Mouse (Mus musculus) intestine, embryonic 16.5 days (tissue): Measurements from ENCODE around the gene Eif4e1b. TPM values are rescaled to one million over a fixed set of nuclear protein-coding genes. Genes with fewer than 3 reads are reported as not detected.

Experiments used
- ATAC-seq: fragments of 200-750 bp; cut with Nextera tagmentation; 2 replicates; pipeline ENCODE4 v1.8.0; 2017; ENCODE audit warnings: moderate TSS enrichment, moderate library complexity
- H3K27ac ChIP-seq: fragments of 300-500 bp; sonication (generic); 2 replicates; pipeline ENCODE4 v1.5.1; 2014; ENCODE audit warnings: mild to moderate bottlenecking, low read length
- H3K27me3 ChIP-seq: fragments of 300-500 bp; sonication (generic); replicated peaks from 2 replicates; pipeline ENCODE4 v1.6.1; 2014; ENCODE audit warnings: low read length, control low read depth, mixed read lengths; ENCODE audit not compliant: control insufficient read depth, insufficient read depth
- H3K36me3 ChIP-seq: fragments of 300-500 bp; sonication (generic); 2 replicates; pipeline ENCODE4 v1.6.1; 2014; ENCODE audit warnings: low read length, control low read depth; ENCODE audit not compliant: control insufficient read depth, insufficient read depth
- H3K4me1 ChIP-seq: fragments of 300-500 bp; sonication (generic); 2 replicates; pipeline ENCODE4 v1.6.1; 2014; ENCODE audit warnings: low read length, control low read depth, mixed read lengths; ENCODE audit not compliant: control insufficient read depth, insufficient read depth
- H3K4me2 ChIP-seq: fragments of 300-500 bp; sonication (generic); 2 replicates; pipeline ENCODE4 v1.6.1; 2014; ENCODE audit warnings: low read depth, low read length, control low read depth
- H3K4me3 ChIP-seq: fragments of 300-500 bp; sonication (generic); 2 replicates; pipeline ENCODE4 v1.5.1; 2014; ENCODE audit warnings: mild to moderate bottlenecking, low read length
- H3K9ac ChIP-seq: fragments of 300-500 bp; sonication (generic); 2 replicates; pipeline ENCODE4 v1.6.1; 2014; ENCODE audit warnings: low read depth, low read length
- H3K9me3 ChIP-seq: fragments of 300-500 bp; sonication (generic); 2 replicates; pipeline ENCODE4 v1.6.1; 2016; ENCODE audit warnings: low read length, control low read depth; ENCODE audit not compliant: control insufficient read depth
- WGBS: fragments of 180-500 bp; shearing (Covaris S2); extraction: QIAGEN DNeasy Blood & Tissue Kit; methylation state at CpG from one replicate; pipeline ENCODE4 v1.1.7; 2014; 5-methylcytosine and 5-hydroxymethylcytosine counted together
- polyA plus RNA-seq: library from polyadenylated mRNA; unstranded; fragments of >200 nt; fragmentation: Nextera tagmentation; extraction: Ambion mirVana; gene quantifications from 2 replicates; pipeline ENCODE4 v1.2.1, GENCODE M21; 2015

The Eif4e1b gene
- polyA plus RNA-seq, 1 experiment from 2014 or later: not detected

DNA sequence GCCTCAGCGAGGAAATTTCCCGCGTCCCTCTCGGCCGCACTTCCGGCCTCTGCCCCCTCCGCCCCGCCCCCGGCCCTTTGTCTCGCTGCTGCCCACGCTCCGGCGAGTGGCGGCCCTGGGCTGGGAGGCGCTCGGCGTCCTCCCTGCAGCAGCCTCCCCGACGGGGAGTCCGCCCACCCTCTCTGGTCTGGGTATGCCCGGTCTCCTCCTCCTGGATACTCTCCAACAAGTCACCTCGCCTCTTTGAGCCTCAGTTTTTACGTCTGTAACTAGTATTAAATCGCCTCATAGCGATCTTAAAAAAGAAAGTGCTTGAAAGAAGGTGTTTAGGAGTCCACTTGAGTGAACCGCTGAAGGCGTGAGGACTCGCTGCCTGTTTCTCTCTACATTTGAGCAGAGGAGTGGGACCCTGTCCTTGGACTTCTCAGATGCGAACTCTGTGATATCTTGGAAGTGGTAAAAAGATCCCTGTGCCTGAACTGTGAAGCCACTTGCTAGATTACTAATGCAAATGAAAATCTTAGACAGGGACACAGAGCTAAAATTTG, 33.9 kb upstream of the Eif4e1b start, which contains the start of gene Gprin1:
Gene Gprin1, minus strand, starts transcription at position 11 of the 548 bp plus-strand sequence.
- peaks cover 6% of the 10 kb centered on the region; the same call in 1 of the 2 replicates for H3K4me1 ChIP-seq
- H3K4me3 ChIP-seq: peak within 1 kb of the TSS; percentile 58
- 2% methylated on average over 29 of the region's 29 CpGs for WGBS
- no peaks in the 10 kb centered on the region for H3K9me3 ChIP-seq
- peak; percentile 43 for ATAC-seq
- H3K4me2 ChIP-seq: peak within 1 kb of the TSS; percentile 96
- H3K36me3 ChIP-seq: no peaks in the 10 kb centered on the region
- H3K27ac ChIP-seq: no peak within 1 kb of the TSS
- H3K9ac ChIP-seq: peak within 1 kb of the TSS; percentile 26; the same call in 1 of the 2 replicates
- peaks cover 32% of the 10 kb centered on the region for H3K27me3 ChIP-seq

DNA sequence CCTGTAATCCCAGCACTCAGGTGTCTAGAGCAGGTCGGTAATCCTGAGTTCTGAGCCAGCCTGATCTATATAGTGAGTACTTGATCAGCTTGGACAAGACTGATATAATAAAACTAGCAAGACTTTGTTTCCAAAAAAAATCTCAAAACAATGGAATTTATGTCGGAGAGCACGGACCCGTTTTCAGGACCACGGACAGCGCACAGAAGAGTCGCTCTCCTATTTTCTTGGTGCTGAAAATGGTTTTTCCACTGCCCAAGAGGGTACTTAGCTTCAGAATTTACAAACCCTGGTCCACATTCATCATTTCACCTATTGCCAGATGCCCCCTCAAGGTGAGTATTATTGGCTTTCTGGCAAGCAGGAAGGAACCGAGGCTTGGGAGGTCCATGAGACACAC, 33.1 kb upstream of the Eif4e1b start:
- H3K4me1 ChIP-seq: peaks cover 6% of the 10 kb centered on the region; the same call in 1 of the 2 replicates
- no peaks in the 10 kb centered on the region for H3K9me3 ChIP-seq
- no peak overlapping the region for H3K4me2 ChIP-seq
- no peak overlapping the region for H3K27ac ChIP-seq
- H3K27me3 ChIP-seq: peaks cover 32% of the 10 kb centered on the region
- H3K4me3 ChIP-seq: no peak overlapping the region
- H3K9ac ChIP-seq: no peak overlapping the region
- H3K36me3 ChIP-seq: no peaks in the 10 kb centered on the region
- ATAC-seq: no peak
- WGBS: 5% methylated on average over 8 of the region's 8 CpGs

DNA sequence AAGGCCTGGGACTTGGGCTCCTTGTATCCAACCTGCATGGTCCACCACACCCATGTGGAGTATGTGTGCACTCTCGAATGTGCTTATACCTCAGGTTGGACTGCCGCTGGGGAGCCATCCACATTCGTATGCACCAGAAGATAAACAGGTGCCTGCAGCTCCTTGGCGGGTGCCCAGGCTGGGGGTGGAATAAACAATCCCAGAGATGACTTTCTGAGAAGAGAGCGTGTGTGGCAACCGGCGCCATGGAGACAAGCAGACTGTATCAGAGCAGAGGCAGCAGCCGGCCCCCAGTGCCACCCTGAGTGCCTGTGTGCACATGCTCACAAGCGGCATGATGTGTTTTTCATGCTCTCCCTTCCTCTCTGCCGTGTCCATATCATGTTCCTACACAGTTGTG, 31.1 kb upstream of the Eif4e1b start:
- no peak overlapping the region for H3K9ac ChIP-seq
- H3K36me3 ChIP-seq: no peaks in the 10 kb centered on the region
- H3K9me3 ChIP-seq: no peaks in the 10 kb centered on the region
- no peak for ATAC-seq
- peaks cover 30% of the 10 kb centered on the region for H3K27me3 ChIP-seq
- H3K27ac ChIP-seq: no peak overlapping the region
- H3K4me2 ChIP-seq: no peak overlapping the region
- no peak overlapping the region for H3K4me3 ChIP-seq
- 62% methylated on average over 10 of the region's 10 CpGs for WGBS
- peaks cover 8% of the 10 kb centered on the region for H3K4me1 ChIP-seq

DNA sequence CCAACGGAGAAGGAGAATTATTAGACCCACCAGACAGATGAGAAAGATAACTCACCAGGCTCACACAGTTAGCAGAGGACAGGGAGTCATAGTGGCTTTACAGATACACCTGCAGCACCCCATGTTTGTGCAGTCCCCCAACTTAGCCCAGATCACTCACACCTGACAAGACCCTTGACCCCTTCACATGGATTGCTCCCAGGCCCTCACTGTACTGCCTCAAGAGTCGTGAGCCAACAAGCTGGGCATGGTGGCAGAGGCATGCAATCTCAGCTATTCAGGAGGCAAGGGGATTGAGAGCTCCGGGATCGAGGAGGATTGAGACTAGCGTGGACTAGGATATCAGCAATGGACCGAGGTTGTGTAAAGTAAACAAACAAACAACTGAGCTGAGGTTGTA, 30.1 kb upstream of the Eif4e1b start:
- peaks cover 26% of the 10 kb centered on the region for H3K27me3 ChIP-seq
- no peak overlapping the region for H3K9ac ChIP-seq
- H3K4me1 ChIP-seq: peaks cover 14% of the 10 kb centered on the region
- H3K4me3 ChIP-seq: no peak overlapping the region
- WGBS: 57% methylated on average over 6 of the region's 6 CpGs
- ATAC-seq: no peak
- H3K36me3 ChIP-seq: no peaks in the 10 kb centered on the region
- no peak overlapping the region for H3K4me2 ChIP-seq
- H3K9me3 ChIP-seq: no peaks in the 10 kb centered on the region
- no peak overlapping the region for H3K27ac ChIP-seq

DNA sequence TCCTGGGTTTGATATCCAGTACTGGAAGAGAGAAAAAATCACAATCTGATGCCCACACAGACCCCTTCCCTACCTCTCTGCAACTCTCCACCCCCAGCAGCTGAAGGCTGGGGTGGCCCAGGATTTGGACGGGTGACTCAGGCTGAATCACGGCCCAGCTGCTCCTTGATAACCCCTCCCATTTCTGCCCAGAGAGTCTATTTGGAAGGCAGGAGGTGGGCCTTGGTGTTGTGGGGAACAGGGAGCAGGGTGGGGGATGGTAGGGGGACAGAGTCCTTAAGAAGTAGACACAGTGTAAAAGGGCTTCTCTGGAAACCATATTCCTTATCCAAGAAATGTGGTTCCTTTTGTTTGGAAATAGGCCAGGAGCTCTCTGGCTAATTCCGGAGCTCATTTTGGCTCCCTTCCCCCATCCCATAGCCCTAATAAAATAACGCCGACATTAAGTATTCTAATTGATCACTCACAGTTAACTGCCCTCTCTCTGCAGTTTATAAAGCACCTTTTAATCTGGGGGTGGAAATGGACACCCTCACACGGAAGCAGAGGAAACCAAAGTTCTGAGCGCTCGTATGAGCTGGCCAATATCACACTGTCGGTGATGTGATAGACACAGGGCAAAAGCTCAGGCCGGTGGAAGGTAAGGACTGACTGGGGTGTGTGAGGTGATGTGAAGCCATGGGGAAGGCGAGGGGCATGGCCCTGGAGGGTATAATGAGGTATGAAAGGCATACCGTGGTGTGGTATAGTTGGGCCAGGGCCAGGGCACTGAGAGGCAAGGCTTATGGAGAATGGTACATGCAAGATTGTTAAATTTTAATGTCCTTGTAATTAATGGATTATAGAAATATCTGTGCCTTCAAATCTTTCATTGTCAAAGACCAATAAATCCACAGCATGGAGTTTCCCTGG, 29.4 kb upstream of the Eif4e1b start:
- no peak for ATAC-seq

DNA sequence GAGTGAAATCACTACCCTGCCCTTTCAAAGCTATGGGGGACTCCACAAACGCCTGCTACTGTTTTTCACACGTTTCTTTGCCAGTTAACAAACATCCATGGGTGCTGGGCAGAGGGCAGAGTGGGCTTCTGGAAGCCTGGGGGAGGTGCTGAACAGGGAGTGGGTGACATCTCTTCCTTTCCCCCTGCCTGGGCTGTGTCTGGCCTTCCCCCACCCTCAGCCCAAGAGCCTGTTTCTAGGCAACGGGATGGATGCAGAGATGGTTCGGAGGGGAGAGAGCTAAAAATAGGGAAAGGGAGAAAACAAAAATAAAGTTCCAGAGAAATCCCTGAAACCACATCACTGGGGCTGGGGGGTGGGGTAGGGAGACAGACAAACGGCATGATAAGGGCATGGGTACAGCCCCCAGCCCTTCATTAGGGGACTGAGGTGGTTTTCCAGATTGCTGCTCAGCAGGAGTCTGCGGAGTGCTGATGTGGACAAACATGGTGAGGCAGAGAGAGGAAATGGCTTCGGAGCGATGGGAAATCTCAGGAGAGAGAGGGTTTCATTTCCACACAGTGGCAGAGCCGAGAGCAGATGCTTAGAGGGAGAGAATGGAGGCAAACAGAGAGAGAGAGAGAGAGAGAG, 28.5 kb upstream of the Eif4e1b start:
- H3K9ac ChIP-seq: no peak overlapping the region
- H3K36me3 ChIP-seq: no peaks in the 10 kb centered on the region
- H3K27me3 ChIP-seq: peaks cover 20% of the 10 kb centered on the region; the same call in 1 of the 2 replicates
- no peak overlapping the region for H3K4me2 ChIP-seq
- 25% methylated on average over 9 of the region's 9 CpGs for WGBS
- no peak for ATAC-seq
- peaks cover 10% of the 10 kb centered on the region; the same call in 1 of the 2 replicates for H3K4me1 ChIP-seq
- no peak overlapping the region for H3K4me3 ChIP-seq
- no peaks in the 10 kb centered on the region for H3K9me3 ChIP-seq
- no peak overlapping the region for H3K27ac ChIP-seq

More for the DNA sequence above, 29.4 kb upstream of the Eif4e1b start:
- H3K36me3 ChIP-seq: no peaks in the 10 kb centered on the region
- no peak overlapping the region for H3K4me2 ChIP-seq
- peaks cover 22% of the 10 kb centered on the region for H3K27me3 ChIP-seq
- no peak overlapping the region for H3K9ac ChIP-seq
- no peak overlapping the region for H3K27ac ChIP-seq
- H3K4me1 ChIP-seq: peaks cover 16% of the 10 kb centered on the region
- WGBS: 45% methylated on average over 12 of the region's 12 CpGs
- no peak overlapping the region for H3K4me3 ChIP-seq
- no peaks in the 10 kb centered on the region for H3K9me3 ChIP-seq

DNA sequence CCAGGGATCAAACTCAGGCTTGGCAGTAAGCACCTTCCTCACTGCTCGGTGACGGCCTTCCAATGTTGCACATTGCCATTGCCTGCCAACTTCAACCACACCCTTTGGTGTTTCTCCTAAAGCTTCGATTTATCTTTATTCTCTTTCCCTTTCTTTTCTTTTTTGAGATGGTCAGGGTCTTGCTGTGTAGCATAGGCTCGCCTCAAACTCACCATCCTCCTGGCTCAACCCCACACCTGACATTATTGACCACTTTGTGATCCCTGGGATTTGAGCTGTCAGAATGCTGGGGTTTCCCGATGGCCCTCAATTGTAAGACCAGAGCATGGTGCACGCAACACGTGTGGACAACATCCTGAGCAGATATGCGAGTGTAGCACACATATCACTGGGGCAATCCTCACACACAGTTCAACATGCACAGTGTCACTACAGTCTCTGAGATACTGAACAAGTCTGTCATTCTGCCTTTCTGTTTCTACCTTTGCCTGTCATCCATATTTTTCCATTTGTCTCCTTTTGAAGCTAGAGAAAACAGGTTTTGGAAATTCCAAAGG, 27.6 kb upstream of the Eif4e1b start:
- Histone ChIP-seq H3K27ac (no peak overlapping the region), H3K36me3 (no peaks in the 10 kb centered on the region), H3K9me3 (no peaks in the 10 kb centered on the region), H3K4me3 (no peak overlapping the region), H3K4me2 (no peak overlapping the region), H3K9ac (no peak overlapping the region), H3K4me1 (peaks cover 10% of the 10 kb centered on the region; the same call in 1 of the 2 replicates), H3K27me3 (peaks cover 20% of the 10 kb centered on the region; the same call in 1 of the 2 replicates)
- WGBS: 86% methylated on average over 8 of the region's 8 CpGs
- no peak for ATAC-seq

DNA sequence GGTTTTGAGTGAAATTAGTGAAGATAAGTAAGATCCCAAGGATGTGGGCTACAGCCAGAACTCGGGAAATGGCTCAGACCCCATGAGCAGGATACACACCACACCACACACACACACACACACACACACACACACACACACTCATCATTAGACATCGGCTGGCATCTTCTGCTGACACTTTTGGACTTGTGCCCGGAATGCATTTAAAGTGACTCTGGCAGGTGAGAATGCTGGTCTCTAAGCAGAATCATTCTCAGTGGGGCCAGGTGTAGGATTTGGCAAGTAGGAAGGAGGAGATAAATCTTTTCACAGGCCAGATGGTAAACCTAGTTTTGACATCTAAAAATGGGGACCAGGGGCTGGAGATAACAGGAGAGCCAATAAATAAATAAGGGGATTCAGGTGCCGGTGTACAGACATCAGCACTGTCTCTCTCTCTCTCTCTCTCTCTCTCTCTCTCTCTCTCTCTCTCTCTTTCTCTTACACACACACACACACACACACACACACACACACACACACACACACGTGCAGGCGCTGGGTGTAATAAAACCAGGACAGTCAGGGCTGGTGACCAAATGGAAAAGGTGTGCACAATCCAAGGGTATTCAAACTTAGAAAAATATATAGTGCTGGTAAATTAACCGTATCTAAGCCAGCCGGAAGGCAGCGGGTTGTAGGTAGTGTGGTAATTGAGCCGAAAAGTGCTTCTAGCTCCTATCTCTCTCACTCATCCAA, 26.5 kb upstream of the Eif4e1b start:
- Histone ChIP-seq H3K27me3 (peaks cover 20% of the 10 kb centered on the region; the same call in 1 of the 2 replicates), H3K9ac (no peak overlapping the region), H3K4me2 (peak overlapping the region; percentile 77), H3K4me3 (peak overlapping the region; percentile 49), H3K4me1 (peaks cover 10% of the 10 kb centered on the region; the same call in 1 of the 2 replicates), H3K36me3 (no peaks in the 10 kb centered on the region), H3K27ac (no peak overlapping the region), H3K9me3 (no peaks in the 10 kb centered on the region)
- 40% methylated on average over 10 of the region's 10 CpGs for WGBS
- no peak for ATAC-seq
